22 mouse cellular contexts compared by ENCODE assay signal in genomic region chr15:6711226-6711625, GRCm38 (mm10).
"Had no signal": no experiment of that assay in that cellular context is flagged by ENCODE, and none has a peak within 500 bp of the region (broad histone marks: within the 10 kb centered on the region; RNA-seq: fewer than 3 reads in every experiment).

No protein-coding gene starts in this region.

- H3K9ac ChIP-seq: limb, embryonic 13.5 days; neural tube, embryonic 12.5 days; neural tube, embryonic 15.5 days had no signal

- H3K27ac ChIP-seq: kidney, postnatal 0 days; layer of hippocampus, adult 2 months; limb, embryonic 10.5 days; limb, embryonic 13.5 days; midbrain, embryonic 10.5 days; neural tube, embryonic 12.5 days; neural tube, embryonic 15.5 days; stomach, postnatal 0 days had no signal

- H3K9me3 ChIP-seq: limb, embryonic 10.5 days; limb, embryonic 13.5 days; midbrain, embryonic 10.5 days; neural tube, embryonic 12.5 days; neural tube, embryonic 15.5 days had no signal

- H3K4me2 ChIP-seq: neural tube, embryonic 12.5 days had no signal

- ATAC-seq: intestine, postnatal 0 days had no signal

- DNase-seq: kidney, adult 2 months; kidney, postnatal 25 days; layer of hippocampus, adult 9-11 months; lung, adult 2 months; lung, postnatal 14 days; lung, postnatal 4 days; midbrain, embryonic 14.5 days; right cerebral cortex, adult 18-20 months; right cerebral cortex, postnatal 14 days; right cerebral cortex, postnatal 4 days; thymus, adult 2 months; thymus, postnatal 14 days; thymus, postnatal 4 days had no signal

- H3K27me3 ChIP-seq: neural tube, embryonic 12.5 days had no signal

- H3K4me3 ChIP-seq: limb, embryonic 10.5 days; limb, embryonic 13.5 days; midbrain, embryonic 10.5 days; neural tube, embryonic 12.5 days; neural tube, embryonic 15.5 days had no signal

- H3K36me3 ChIP-seq: limb, embryonic 10.5 days; limb, embryonic 13.5 days; midbrain, embryonic 10.5 days; neural tube, embryonic 12.5 days; neural tube, embryonic 15.5 days had no signal
